Mouse (Mus musculus) lung, postnatal 0 days (tissue): ENCODE data around the gene Kctd20.

Experiments
- CTCF ChIP-seq: IDR thresholded peaks from 2 replicates; pipeline ENCODE4 v1.5.1; 2016; ENCODE audit warnings: antibody characterized with exemption, mild to moderate bottlenecking
- EP300 ChIP-seq: IDR thresholded peaks from 2 replicates; pipeline ENCODE4 v1.6.1; 2016; ENCODE audit warnings: antibody characterized with exemption, mild to moderate bottlenecking, control low read depth

- TF ChIP-seq EP300 = no peak
- TF ChIP-seq CTCF = no peak; the same call in 1 of the 2 replicates
Observed at GRCm38 (mm10) chr17:28951831-28952799, at the start of gene Kctd20.
